Mouse (Mus musculus) layer of hippocampus, postnatal 36 days (tissue): ENCODE data around the gene Polr2g. TPM values are rescaled to one million over a fixed set of nuclear protein-coding genes. Genes with fewer than 3 reads are reported as not detected.

ENCODE experiments used
- DNase-seq, 2 experiments: peaks; one replicate each; pipeline ENCODE4 v3.0.0; 2022
- total RNA-seq, 2 experiments: library from RNA; stranded (reverse); gene quantifications; 2 replicates each; pipeline ENCODE4 v1.2.3; 2021

The Polr2g gene
- total RNA-seq, 2 experiments from 2014 or later: 113 to 115 TPM

DNA sequence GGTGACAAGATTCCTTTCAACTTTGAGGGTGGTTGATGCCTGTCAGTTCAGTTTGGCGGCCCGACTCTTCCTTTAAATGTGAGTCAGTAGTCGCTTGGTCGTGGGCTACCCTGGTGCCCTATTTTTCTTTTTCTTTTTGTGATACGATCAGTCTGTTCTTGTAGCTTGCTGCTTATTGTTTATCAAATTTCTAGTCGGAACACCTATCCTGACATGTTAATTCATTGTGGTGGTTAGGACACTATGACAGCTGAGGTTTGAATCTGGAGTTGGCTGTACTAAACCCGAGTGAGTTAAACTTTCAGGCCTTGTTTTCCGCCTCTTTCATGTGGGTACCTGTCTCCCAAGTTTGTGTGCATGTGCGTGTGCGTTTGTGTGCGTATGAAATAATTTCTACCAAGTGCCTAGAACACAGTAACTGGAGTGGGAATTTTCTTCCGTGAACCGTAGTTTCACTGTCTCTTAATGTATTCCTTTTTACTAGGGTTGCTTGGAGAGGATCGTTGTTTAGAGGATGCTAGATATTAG, 40.8 kb downstream of the Polr2g start:
- no peak for DNase-seq

DNA sequence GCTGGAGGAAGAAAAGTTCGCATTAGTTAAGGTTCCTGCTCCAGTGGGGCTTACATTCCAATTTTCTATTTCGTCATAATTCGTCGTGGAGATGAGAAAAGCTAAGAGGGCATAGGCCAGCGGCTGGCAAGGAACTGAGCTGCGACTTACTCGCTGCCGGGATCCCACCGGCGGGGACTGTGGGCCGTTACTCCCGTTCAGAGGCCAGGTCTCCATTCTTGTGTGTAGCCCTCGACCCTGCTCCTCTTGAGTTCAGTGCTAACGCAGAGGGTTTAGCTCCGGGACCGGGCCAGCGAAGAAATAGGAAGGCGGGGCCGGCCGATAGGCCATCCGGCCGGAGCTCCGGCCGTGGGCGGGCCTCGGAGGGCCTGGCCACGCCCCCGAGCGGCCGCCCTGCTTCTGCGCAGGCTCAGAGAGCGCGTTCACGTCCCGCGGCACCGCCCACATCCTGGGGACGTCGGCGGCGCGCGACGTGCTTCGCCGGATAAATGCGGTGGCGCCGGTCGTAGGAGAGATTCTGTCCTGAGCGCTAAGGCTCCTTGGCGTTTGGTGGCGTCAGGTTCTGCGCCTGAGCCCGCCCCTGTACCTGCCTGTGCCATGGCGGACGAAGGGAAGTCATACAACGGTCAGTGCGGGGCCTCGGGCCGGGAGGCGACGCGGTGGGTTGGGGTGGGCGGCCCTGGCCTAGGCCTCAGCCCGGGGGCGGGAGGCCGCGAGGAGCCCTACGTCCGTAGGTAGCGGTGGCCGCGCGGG, 41.6 kb downstream of the Polr2g start, which contains the start of gene Nxf1:
Nxf1 (plus strand) TSS at position 439 of the 753 bp plus-strand sequence.
- DNase-seq: peak; percentile 90 to 91

- DNase-seq: no peak
Measured at GRCm38 (mm10) chr19:8755652-8756051, 42.7 kb downstream of the Polr2g start.

- no peak for DNase-seq
Measured at GRCm38 (mm10) chr19:8747368-8747767, 51.0 kb downstream of the Polr2g start.

DNA sequence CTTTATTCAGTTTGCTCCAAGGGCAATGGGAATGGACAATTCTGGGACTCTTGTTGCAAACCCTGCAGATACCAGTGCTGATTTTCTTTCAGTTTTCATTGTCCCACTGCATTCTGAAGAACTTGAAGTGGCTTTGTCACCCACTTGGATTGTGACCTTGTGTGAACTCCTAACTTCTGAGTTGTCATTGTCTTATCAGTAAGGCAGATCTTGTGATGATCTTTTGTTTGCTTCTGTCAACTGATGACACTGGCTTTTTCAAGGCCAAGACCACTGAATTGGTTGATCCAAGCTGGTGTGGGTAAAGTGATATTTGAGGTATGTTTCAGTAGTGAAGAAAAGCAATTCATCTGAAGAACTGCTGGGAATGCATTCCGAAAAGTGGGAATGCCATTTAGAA, 53.0 kb downstream of the Polr2g start:
- no peak for DNase-seq

Other genes with a start within 250 kb of the Polr2g start
- 1 to 10 TPM; 8.6 TPM for gene Slc22a8, start 207.3 kb downstream of the Polr2g start, total RNA-seq
- 1 to 10 TPM; 1.7 to 2.1 TPM for gene Slc22a6, start 180.5 kb downstream of the Polr2g start, total RNA-seq
- gene Chrm1, start 134.8 kb downstream of the Polr2g start, total RNA-seq: 100 to 1,000 TPM; 172 to 186 TPM
- 100 to 1,000 TPM; 146 to 149 TPM for gene Slc3a2, start 75.2 kb downstream of the Polr2g start, total RNA-seq
- 10 to 100 TPM; 51.0 to 52.3 TPM for gene Wdr74, start 62.8 kb downstream of the Polr2g start, total RNA-seq
- 1 to 10 TPM; 1.3 to 1.4 TPM for gene 1700092M07Rik, start 57.9 kb downstream of the Polr2g start, total RNA-seq
- gene Stx5a, start 57.2 kb downstream of the Polr2g start, total RNA-seq: 10 to 100 TPM; 67.4 to 76.3 TPM
- gene Nxf1, start 41.5 kb downstream of the Polr2g start, total RNA-seq: 100 to 1,000 TPM in 1 of 2 experiments, 10 to 100 TPM in 1; 99.8 to 119 TPM
- gene Tmem223, start 27.6 kb downstream of the Polr2g start, total RNA-seq: 10 to 100 TPM; 79.7 to 86.2 TPM
- 1 to 10 TPM; 9.4 to 9.9 TPM for gene Tmem179b, start 24.1 kb downstream of the Polr2g start, total RNA-seq
- gene Taf6l, start 12.2 kb downstream of the Polr2g start, total RNA-seq: 10 to 100 TPM; 12.2 to 13.8 TPM
- gene Zbtb3, start 4.0 kb upstream of the Polr2g start, total RNA-seq: 1 to 10 TPM; 6.8 to 7.1 TPM
- gene Ttc9c, start 20.8 kb upstream of the Polr2g start, total RNA-seq: 10 to 100 TPM; 36.5 to 37.3 TPM
- gene Hnrnpul2, start 21.4 kb upstream of the Polr2g start, total RNA-seq: 100 to 1,000 TPM; 123 to 126 TPM
- gene AC129217.1, start 31.2 kb upstream of the Polr2g start, total RNA-seq: not detected
- gene Bscl2, start 38.9 kb upstream of the Polr2g start, total RNA-seq: 100 to 1,000 TPM in 1 of 2 experiments, 10 to 100 TPM in 1; 99.0 to 112 TPM
- 100 to 1,000 TPM; 161 to 172 TPM for gene Gng3, start 40.6 kb upstream of the Polr2g start, total RNA-seq
- gene Lrrn4cl, start 52.2 kb upstream of the Polr2g start, total RNA-seq: under 1 TPM; 0.55 to 0.61 TPM
- 10 to 100 TPM; 85.7 to 98.6 TPM for gene Ubxn1, start 72.9 kb upstream of the Polr2g start, total RNA-seq
- gene Uqcc3, start 82.3 kb upstream of the Polr2g start, total RNA-seq: 10 to 100 TPM; 31.5 to 31.7 TPM
- gene Lbhd1, start 85.2 kb upstream of the Polr2g start, total RNA-seq: 1 to 10 TPM; 4.7 to 6.3 TPM
- not detected for gene Gm49403, start 85.4 kb upstream of the Polr2g start, total RNA-seq
- gene 1810009A15Rik, start 90.3 kb upstream of the Polr2g start, total RNA-seq: 10 to 100 TPM; 20.7 to 23.2 TPM
- 1 to 10 TPM in 1 of 2 experiments, under 1 TPM in 1; 0.99 to 2.3 TPM for gene Gm49416, start 90.3 kb upstream of the Polr2g start, total RNA-seq
- gene Ints5, start 94.4 kb upstream of the Polr2g start, total RNA-seq: 10 to 100 TPM; 25.2 to 26.3 TPM
- gene Ganab, start 99.5 kb upstream of the Polr2g start, total RNA-seq: 100 to 1,000 TPM; 111 to 118 TPM
- 100 to 1,000 TPM; 165 to 175 TPM for gene B3gat3, start 121.8 kb upstream of the Polr2g start, total RNA-seq
- gene Rom1, start 130.8 kb upstream of the Polr2g start, total RNA-seq: 1 to 10 TPM; 4.0 TPM
- gene Eml3, start 131.0 kb upstream of the Polr2g start, total RNA-seq: 10 to 100 TPM; 10.9 to 11.8 TPM
- 10 to 100 TPM; 54.7 to 60.7 TPM for gene Mta2, start 143.3 kb upstream of the Polr2g start, total RNA-seq
- 10 to 100 TPM; 19.6 to 19.7 TPM for gene Tut1, start 155.3 kb upstream of the Polr2g start, total RNA-seq
- 100 to 1,000 TPM; 233 to 254 TPM for gene Eef1g, start 168.5 kb upstream of the Polr2g start, total RNA-seq
- 10 to 100 TPM; 14.5 to 24.0 TPM for gene Ahnak, start 190.7 kb upstream of the Polr2g start, total RNA-seq